Mouse (Mus musculus) kidney, postnatal 0 days (tissue): Measurements from ENCODE around the gene Map3k20. TPM values are rescaled to one million over a fixed set of nuclear protein-coding genes. Genes with fewer than 3 reads are reported as not detected.

Source experiments
- ATAC-seq: fragments of 200-750 bp; cut with Nextera tagmentation; replicated peaks from 2 replicates; pipeline ENCODE4 v1.8.0; 2017; ENCODE audit warnings: low read depth, moderate number of reproducible peaks, moderate TSS enrichment, moderate library complexity; ENCODE audit not compliant: low FRiP score
- DNase-seq: peaks from one replicate; pipeline ENCODE4 v3.0.0-alpha.2; 2016; ENCODE audit warnings: low spot score
- H3K27ac ChIP-seq: fragments of 300-500 bp; sonication (generic); 2 replicates; pipeline ENCODE4 v1.5.1; 2014; ENCODE audit warnings: mild to moderate bottlenecking
- H3K27me3 ChIP-seq: fragments of 300-500 bp; sonication (generic); 2 replicates; pipeline ENCODE4 v1.6.1; 2014; ENCODE audit warnings: low read length, mixed read lengths; ENCODE audit not compliant: insufficient read depth
- H3K36me3 ChIP-seq: fragments of 300-500 bp; sonication (generic); 2 replicates; pipeline ENCODE4 v1.6.1; 2014; ENCODE audit warnings: low read length, mixed read lengths; ENCODE audit not compliant: insufficient read depth
- H3K4me1 ChIP-seq: fragments of 300-500 bp; sonication (generic); replicated peaks from 2 replicates; pipeline ENCODE4 v1.6.1; 2014; ENCODE audit warnings: antibody characterized with exemption, low read length, mixed read lengths; ENCODE audit not compliant: insufficient read depth
- H3K4me2 ChIP-seq: fragments of 300-500 bp; sonication (generic); 2 replicates; pipeline ENCODE4 v1.6.1; 2014; ENCODE audit warnings: mild to moderate bottlenecking, low read length, moderate library complexity, mixed read lengths
- H3K4me3 ChIP-seq: fragments of 300-500 bp; sonication (generic); replicated peaks from 2 replicates; pipeline ENCODE4 v1.5.1; 2014; ENCODE audit warnings: low read depth, low read length
- H3K9ac ChIP-seq: fragments of 300-500 bp; sonication (generic); 2 replicates; pipeline ENCODE4 v1.6.1; 2014; ENCODE audit warnings: low read depth, low read length
- H3K9me3 ChIP-seq: fragments of 300-500 bp; sonication (generic); replicated peaks from 2 replicates; pipeline ENCODE4 v1.6.1; 2016; ENCODE audit warnings: low read length, inconsistent platforms, mixed read lengths
- CTCF ChIP-seq: IDR thresholded peaks from 2 replicates; pipeline ENCODE4 v1.5.1; 2016; ENCODE audit warnings: antibody characterized with exemption, low read depth, mild to moderate bottlenecking, moderate library complexity
- WGBS: fragments of 180-500 bp; shearing (Covaris S2); extraction: QIAGEN DNeasy Blood & Tissue Kit; methylation state at CpG from one replicate; pipeline ENCODE4 v1.1.7; 2014; 5-methylcytosine and 5-hydroxymethylcytosine counted together
- polyA plus RNA-seq: library from polyadenylated mRNA; unstranded; fragments of >200 nt; fragmentation: Nextera tagmentation; extraction: Ambion mirVana; gene quantifications from 2 replicates; pipeline ENCODE4 v1.2.1, GENCODE M21; 2015

The Map3k20 gene
- polyA plus RNA-seq, 1 experiment from 2014 or later = 10.1 TPM

DNA sequence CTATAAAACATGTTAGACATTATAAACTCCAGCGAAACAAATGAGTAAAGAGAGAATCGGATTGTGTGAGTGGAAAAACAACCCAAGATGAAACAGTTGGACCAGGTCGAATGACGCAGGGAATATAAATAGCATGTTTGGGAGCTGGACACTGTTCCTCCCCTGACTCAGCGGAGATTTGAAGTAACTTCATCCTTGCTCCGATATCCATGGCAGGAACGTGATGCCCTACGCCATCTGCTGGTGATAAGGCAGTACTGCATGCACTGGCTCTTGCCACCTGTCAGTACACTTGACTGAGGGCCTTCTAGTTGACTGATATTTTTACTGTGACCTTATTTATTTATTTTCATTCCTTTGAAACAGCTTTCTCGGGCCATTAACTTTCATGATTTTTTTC is 104.5 kb downstream of the Map3k20 start:
- peak; percentile 100 for TF ChIP-seq CTCF
- no peaks in the 10 kb centered on the region for H3K27me3 ChIP-seq
- H3K9ac ChIP-seq = no peak overlapping the region
- no peak overlapping the region for H3K4me2 ChIP-seq
- ATAC-seq (no peak), DNase-seq (peak; percentile 90)
- 13% methylated on average over 9 of the region's 9 CpGs for WGBS
- no peaks in the 10 kb centered on the region for H3K9me3 ChIP-seq
- no peak overlapping the region for H3K27ac ChIP-seq
- H3K36me3 ChIP-seq = no peaks in the 10 kb centered on the region
- H3K4me3 ChIP-seq = no peak overlapping the region
- H3K4me1 ChIP-seq = no peaks in the 10 kb centered on the region

DNA sequence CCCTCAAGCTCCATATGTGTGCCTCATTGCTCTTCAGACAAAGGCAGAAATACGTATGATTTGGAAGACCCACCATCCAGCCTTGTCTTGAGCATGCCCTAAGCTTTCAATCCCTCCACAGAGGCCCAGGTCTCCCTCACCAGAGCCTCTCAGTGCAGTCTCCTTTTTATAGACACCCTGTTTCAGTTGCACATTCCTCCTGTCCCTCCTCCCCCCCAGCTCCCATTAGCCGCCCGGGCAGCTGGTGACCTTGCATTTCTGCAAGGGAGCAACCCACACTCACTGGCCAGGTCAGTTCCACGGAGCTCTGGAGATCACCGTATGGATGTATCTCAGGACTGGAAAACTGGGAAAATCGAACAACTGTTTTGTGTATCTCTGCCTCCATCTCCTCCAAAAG is 105.0 kb downstream of the Map3k20 start:
- Histone ChIP-seq H3K4me2 (no peak overlapping the region), H3K9me3 (no peaks in the 10 kb centered on the region), H3K4me3 (no peak overlapping the region), H3K36me3 (no peaks in the 10 kb centered on the region), H3K4me1 (no peaks in the 10 kb centered on the region), H3K9ac (no peak overlapping the region), H3K27ac (0 out of 2 replicates have a peak overlapping the region, but pooled peaks have one; percentile 37), H3K27me3 (no peaks in the 10 kb centered on the region)
- no peak for TF ChIP-seq CTCF
- no peak for DNase-seq
- WGBS = 38% methylated on average over 6 of the region's 6 CpGs
- ATAC-seq = peak; percentile 52

DNA sequence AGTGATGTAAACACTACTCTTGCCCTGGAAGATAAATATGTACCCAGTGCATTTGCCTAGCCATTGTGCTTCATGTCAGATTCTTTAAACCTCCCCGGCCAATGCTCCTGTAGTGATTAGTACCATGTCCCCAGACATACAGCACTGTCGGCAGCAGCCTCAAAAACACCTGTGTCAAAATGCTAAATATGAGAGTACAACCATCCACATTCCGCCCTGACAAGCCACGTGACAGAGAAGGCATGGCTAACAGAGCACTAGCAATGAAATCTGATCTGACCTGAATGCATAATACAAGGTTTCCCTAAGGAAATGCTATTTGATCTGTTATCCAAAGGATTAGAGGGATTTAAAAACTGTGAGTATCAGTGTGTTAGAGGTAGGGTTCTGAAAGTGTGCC is 105.6 kb downstream of the Map3k20 start:
- Histone ChIP-seq H3K27me3 (no peaks in the 10 kb centered on the region), H3K9ac (no peak overlapping the region), H3K4me3 (no peak overlapping the region), H3K36me3 (no peaks in the 10 kb centered on the region), H3K4me2 (no peak overlapping the region), H3K9me3 (no peaks in the 10 kb centered on the region), H3K4me1 (no peaks in the 10 kb centered on the region), H3K27ac (no peak overlapping the region; the same call in 1 of the 2 replicates)
- TF ChIP-seq CTCF = no peak
- WGBS = 38% methylated on average over 4 of the region's 4 CpGs
- DNase-seq (no peak), ATAC-seq (peak; percentile 33; the same call in 1 of the 2 replicates)

GRCm38 (mm10) chr2:72391721-72392120 is 106.3 kb downstream of the Map3k20 start:
- Histone ChIP-seq H3K4me2 (no peak overlapping the region), H3K9ac (no peak overlapping the region), H3K27ac (no peak overlapping the region), H3K27me3 (no peaks in the 10 kb centered on the region), H3K36me3 (no peaks in the 10 kb centered on the region), H3K9me3 (no peaks in the 10 kb centered on the region), H3K4me3 (no peak overlapping the region), H3K4me1 (no peaks in the 10 kb centered on the region)
- WGBS = 96% methylated on average over 2 of the region's 2 CpGs
- ATAC-seq (no peak), DNase-seq (no peak)
- TF ChIP-seq CTCF = no peak

DNA sequence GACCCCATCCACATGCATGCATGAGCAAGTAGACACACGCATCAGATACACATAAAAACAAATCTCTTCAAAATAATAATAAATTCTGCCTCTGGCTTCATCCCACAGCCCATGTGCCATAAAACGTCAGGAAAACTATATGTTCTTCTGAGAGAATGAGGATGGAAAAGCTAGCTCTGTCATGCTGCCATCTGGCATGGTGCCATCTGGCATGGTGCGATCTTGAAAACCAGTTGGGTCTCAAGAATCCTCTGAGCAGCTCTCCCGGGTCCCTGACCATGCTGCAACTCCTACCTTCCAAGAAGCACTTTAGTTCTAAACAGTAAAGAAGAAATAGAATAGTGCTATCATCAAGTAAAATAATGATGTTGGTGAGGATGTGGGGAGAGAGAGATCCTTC is 106.9 kb downstream of the Map3k20 start:
- H3K4me1 ChIP-seq = no peaks in the 10 kb centered on the region
- no peak overlapping the region for H3K27ac ChIP-seq
- no peak for ATAC-seq
- no peak overlapping the region for H3K4me3 ChIP-seq
- no peak overlapping the region for H3K4me2 ChIP-seq
- H3K27me3 ChIP-seq = no peaks in the 10 kb centered on the region
- no peak for TF ChIP-seq CTCF
- H3K9me3 ChIP-seq = no peaks in the 10 kb centered on the region
- no peak overlapping the region for H3K9ac ChIP-seq
- H3K36me3 ChIP-seq = no peaks in the 10 kb centered on the region
- DNase-seq = no peak
- 46% methylated on average over 4 of the region's 4 CpGs for WGBS

GRCm38 (mm10) chr2:72396934-72397333 is 111.5 kb downstream of the Map3k20 start:
- DNase-seq (peak; percentile 21), ATAC-seq (no peak)
- Histone ChIP-seq H3K27ac (no peak overlapping the region), H3K9me3 (no peaks in the 10 kb centered on the region), H3K4me1 (no peaks in the 10 kb centered on the region), H3K4me2 (no peak overlapping the region), H3K9ac (no peak overlapping the region), H3K4me3 (no peak overlapping the region), H3K36me3 (no peaks in the 10 kb centered on the region), H3K27me3 (no peaks in the 10 kb centered on the region)
- TF ChIP-seq CTCF = no peak
- 56% methylated on average over 6 of the region's 6 CpGs for WGBS

DNA sequence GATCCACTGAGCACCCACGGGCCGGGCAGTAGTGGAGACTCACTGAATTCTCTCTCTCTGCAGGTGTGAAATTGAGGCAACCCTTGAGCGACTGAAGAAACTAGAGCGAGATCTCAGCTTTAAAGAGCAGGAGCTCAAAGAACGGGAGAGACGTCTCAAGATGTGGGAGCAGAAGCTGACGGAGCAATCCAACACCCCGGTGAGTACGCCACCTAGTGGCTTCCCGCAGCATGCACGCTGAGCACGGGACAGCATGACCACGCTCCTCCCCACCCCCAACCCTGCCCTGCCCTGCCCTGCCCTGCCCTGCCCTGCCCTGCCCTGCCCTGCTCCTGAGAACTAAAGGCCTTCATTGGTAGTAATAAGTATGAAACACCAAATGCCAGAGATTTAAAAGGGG is 112.8 kb downstream of the Map3k20 start:
- no peaks in the 10 kb centered on the region; the same call in 1 of the 2 replicates for H3K36me3 ChIP-seq
- ATAC-seq (0 out of 2 replicates have a peak, but pooled peaks have one; percentile 46), DNase-seq (peak; percentile 56)
- H3K4me2 ChIP-seq = no peak overlapping the region
- H3K4me1 ChIP-seq = no peaks in the 10 kb centered on the region
- no peak overlapping the region for H3K9ac ChIP-seq
- TF ChIP-seq CTCF = peak; percentile 69
- whole genome bisulfite sequencing = 35% methylated on average over 13 of the region's 13 CpGs
- no peaks in the 10 kb centered on the region for H3K9me3 ChIP-seq
- H3K27me3 ChIP-seq = no peaks in the 10 kb centered on the region
- H3K4me3 ChIP-seq = no peak overlapping the region
- no peak overlapping the region for H3K27ac ChIP-seq
